9 mouse cellular contexts compared by ENCODE assay signal in genomic region chr10:25118674-25119670, GRCm38 (mm10).
DNase-seq lines count a peak whose midpoint lies in the region; ATAC-seq and TF ChIP-seq lines count a peak whose summit lies in the region.
"Had no signal": no experiment of that assay in that cellular context is flagged by ENCODE, and none has a peak within 500 bp of the region (broad histone marks: within the 10 kb centered on the region; RNA-seq: fewer than 3 reads in every experiment).

No protein-coding gene starts in this region.

- no peaks in the 10 kb centered on the region for H3K9me3 ChIP-seq in forebrain, embryonic 16.5 days (ENCODE audit: control insufficient read depth, low read length)
- no peaks in the 10 kb centered on the region for H3K9me3 ChIP-seq in forebrain, embryonic 14.5 days (replicated peaks; ENCODE audit: control insufficient read depth, low read length)
- H3K9me3 ChIP-seq: hindbrain, embryonic 15.5 days had no signal

- DNase-seq in forebrain, embryonic 14.5 days (ENCODE audit: low spot score) = no peak
- DNase-seq in T-cell, adult 2 months (ENCODE audit: low spot score) = peak; percentile 25
- DNase-seq in large intestine, adult 2 months (ENCODE audit: low read depth, low spot score) = peak; percentile 76
- no peak for DNase-seq in frontal cortex, adult 2 months (ENCODE audit: extremely low spot score in 1 of 2, low spot score in 1 of 2)
- no peak for DNase-seq in right cerebral cortex, adult 2 months (ENCODE audit: low spot score in 2 of 2)
- no peak for DNase-seq in right cerebral cortex, adult 18-20 months

- TF ChIP-seq POLR2A in small intestine, adult 2 months (IDR thresholded peaks at IDR 0.05; ENCODE audit: low read depth, low read length) = peak; percentile 28; the same call in 1 of the 2 replicates

- 0 out of 2 replicates have a peak, but pooled peaks have one; percentile 38 for ATAC-seq in forebrain, embryonic 16.5 days
- no peak for ATAC-seq in forebrain, embryonic 14.5 days

- H3K4me3 ChIP-seq in forebrain, embryonic 16.5 days (replicated peaks; ENCODE audit: low read length) = no peak overlapping the region
- no peak overlapping the region for H3K4me3 ChIP-seq in forebrain, embryonic 14.5 days (ENCODE audit: low read depth, low read length)
- peak overlapping the region; percentile 27; the same call in 1 of the 2 replicates for H3K4me3 ChIP-seq in small intestine, adult 2 months (ENCODE audit: low read depth, low read length)
- H3K4me3 ChIP-seq: hindbrain, embryonic 15.5 days had no signal

- no peaks in the 10 kb centered on the region for H3K27me3 ChIP-seq in forebrain, embryonic 16.5 days (replicated peaks; ENCODE audit: control insufficient read depth, insufficient read depth, low read length)
- H3K27me3 ChIP-seq in forebrain, embryonic 14.5 days (replicated peaks; ENCODE audit: control insufficient read depth, insufficient read depth, low read length) = no peaks in the 10 kb centered on the region
- no peaks in the 10 kb centered on the region for H3K27me3 ChIP-seq in small intestine, adult 2 months (ENCODE audit: control insufficient read depth, insufficient read depth, low read length)
- H3K27me3 ChIP-seq: hindbrain, embryonic 15.5 days had no signal

- no peak overlapping the region for H3K4me2 ChIP-seq in forebrain, embryonic 16.5 days (ENCODE audit: low read length)
- H3K4me2 ChIP-seq in forebrain, embryonic 14.5 days (ENCODE audit: low read length) = no peak overlapping the region
- H3K4me2 ChIP-seq: hindbrain, embryonic 15.5 days had no signal

- WGBS in forebrain, embryonic 16.5 days = 46% methylated on average over 17 of the region's 17 CpGs
- WGBS in forebrain, embryonic 14.5 days = 47% methylated on average over 17 of the region's 17 CpGs
- 19% methylated on average over 17 of the region's 17 CpGs for WGBS in large intestine, adult 2 months
- 19% methylated on average over 17 of the region's 17 CpGs for WGBS in small intestine, adult 2 months

- H3K36me3 ChIP-seq in forebrain, embryonic 16.5 days (ENCODE audit: control insufficient read depth, insufficient read depth) = no peaks in the 10 kb centered on the region
- no peaks in the 10 kb centered on the region for H3K36me3 ChIP-seq in forebrain, embryonic 14.5 days (ENCODE audit: control insufficient read depth, insufficient read depth, low read length)
- no peaks in the 10 kb centered on the region for H3K36me3 ChIP-seq in small intestine, adult 2 months (ENCODE audit: control insufficient read depth, insufficient read depth, low read length)
- H3K36me3 ChIP-seq: hindbrain, embryonic 15.5 days had no signal

- no peak overlapping the region for H3K27ac ChIP-seq in forebrain, embryonic 16.5 days (ENCODE audit: low read length)
- H3K27ac ChIP-seq in forebrain, embryonic 14.5 days (ENCODE audit: low read depth, low read length) = no peak overlapping the region
- H3K27ac ChIP-seq in small intestine, adult 2 months (ENCODE audit: insufficient read depth, low read depth, low read length) = peak overlapping the region; percentile 93
- H3K27ac ChIP-seq: hindbrain, embryonic 15.5 days had no signal

- no peak overlapping the region for H3K9ac ChIP-seq in forebrain, embryonic 16.5 days (replicated peaks; ENCODE audit: low read depth, low read length)
- H3K9ac ChIP-seq in forebrain, embryonic 14.5 days (ENCODE audit: low read length) = no peak overlapping the region
- H3K9ac ChIP-seq: hindbrain, embryonic 15.5 days had no signal

- no peaks in the 10 kb centered on the region for H3K4me1 ChIP-seq in forebrain, embryonic 16.5 days (replicated peaks; ENCODE audit: control insufficient read depth, insufficient read depth, low read length)
- H3K4me1 ChIP-seq in forebrain, embryonic 14.5 days (ENCODE audit: control insufficient read depth, insufficient read depth, low read length) = no peaks in the 10 kb centered on the region
- peaks cover 13% of the 10 kb centered on the region for H3K4me1 ChIP-seq in small intestine, adult 2 months (ENCODE audit: control insufficient read depth, insufficient read depth, insufficient read length, low read length)
- H3K4me1 ChIP-seq: hindbrain, embryonic 15.5 days had no signal

- peak; percentile 19; the same call in 1 of the 2 replicates for TF ChIP-seq CTCF in small intestine, adult 2 months (IDR thresholded peaks at IDR 0.05; ENCODE audit: extremely low read depth, insufficient read length, insufficient replicate concordance, low read depth, low read length)

Comparison
In these comparisons a context has a peak if more than half of its experiments do, and no peak if none do; other contexts are left out.
1. DNase-seq: peak in T-cell, adult 2 months (single experiment) and large intestine, adult 2 months (single experiment); none in forebrain, embryonic 14.5 days (single experiment), frontal cortex, adult 2 months (0 of 2), right cerebral cortex, adult 2 months (0 of 2) and right cerebral cortex, adult 18-20 months (single experiment).